Mouse (Mus musculus) heart, postnatal 36 days (tissue): ENCODE data around the gene Ccer2. TPM values are rescaled to one million over a fixed set of nuclear protein-coding genes. Genes with fewer than 3 reads are reported as not detected.

Source experiments
- DNase-seq, 2 experiments: peaks; one replicate each; pipeline ENCODE4 v3.0.0; 2021 to 2022
- intact Hi-C: fragments of 180-260 bp; cut with DNase I; formaldehyde crosslinking; loops from one replicate; pipeline ENCODE4 v1.15.1; 2025
- total RNA-seq, 2 experiments: library from RNA; stranded (reverse); gene quantifications; 2 replicates each; pipeline ENCODE4 v1.2.3; 2021

Ccer2 gene
- not detected for total RNA-seq

DNA sequence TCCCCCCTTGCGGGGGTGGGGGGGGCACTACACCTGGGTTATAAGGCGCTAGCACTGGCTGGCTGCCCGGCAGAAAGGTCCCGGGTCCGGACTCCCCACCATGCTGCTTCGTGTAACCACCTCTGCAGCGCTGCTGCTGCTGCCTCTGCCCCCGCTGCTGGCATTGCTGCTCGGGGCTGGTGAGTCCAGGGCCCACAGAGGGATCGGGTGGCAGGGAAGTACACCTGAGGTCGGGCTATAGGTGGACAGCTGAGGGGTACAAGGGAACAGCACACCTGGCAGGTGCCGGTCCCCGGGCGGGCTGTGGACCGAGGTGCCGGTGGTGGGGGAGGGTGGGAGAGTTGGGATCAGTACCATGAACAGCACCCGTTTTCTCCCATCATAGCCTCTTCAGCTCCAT, at the start of gene Ccer2:
TSS of gene Ccer2 (plus strand) at position 96 of the 400 bp plus-strand sequence.
- DNase-seq, result no peak

DNA sequence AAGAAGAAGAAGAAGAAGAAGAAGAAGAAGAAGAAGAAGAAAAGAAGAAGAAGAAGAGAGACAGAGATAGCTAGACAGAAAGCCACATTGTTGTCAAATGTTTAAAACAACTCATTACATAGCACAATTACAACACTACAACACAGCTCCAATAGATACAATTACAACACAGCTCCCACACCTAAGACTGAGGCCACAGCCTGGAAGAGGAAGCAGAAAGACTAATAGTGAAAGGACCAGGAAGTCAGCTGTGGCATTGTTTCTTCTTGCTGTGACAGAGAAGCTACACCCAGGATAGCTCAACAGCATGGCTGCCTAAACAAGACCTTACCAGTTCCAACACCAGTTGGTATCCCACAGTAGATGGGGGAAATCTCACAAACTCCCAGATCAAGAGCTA, 46.5 kb upstream of the Ccer2 start:
- DNase-seq, result no peak
- intact Hi-C loops, result no loop called here

More for the DNA sequence above, at the start of gene Ccer2:
- intact Hi-C loops, result no loop called here

DNA sequence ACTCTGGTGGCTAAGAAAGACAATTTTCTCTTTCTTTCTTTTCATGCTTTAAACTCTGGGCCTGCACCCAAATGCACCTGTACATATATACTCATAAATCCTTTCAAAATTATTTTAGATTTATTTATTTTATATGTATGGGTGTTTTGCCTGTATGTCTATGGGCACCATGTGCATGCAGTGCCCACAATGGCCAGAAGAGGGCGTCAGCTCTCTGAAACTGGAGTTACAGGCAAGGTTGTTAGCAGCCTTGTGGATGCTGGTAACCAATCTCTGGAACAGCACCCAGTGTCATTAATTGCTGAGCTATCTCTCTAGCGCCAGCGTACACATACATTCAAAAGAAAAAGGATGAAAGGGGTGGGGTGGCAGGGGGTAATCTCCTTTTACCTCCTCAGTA, 45.0 kb upstream of the Ccer2 start:
- no peak for DNase-seq
- intact Hi-C loops, result no loop called here

DNA sequence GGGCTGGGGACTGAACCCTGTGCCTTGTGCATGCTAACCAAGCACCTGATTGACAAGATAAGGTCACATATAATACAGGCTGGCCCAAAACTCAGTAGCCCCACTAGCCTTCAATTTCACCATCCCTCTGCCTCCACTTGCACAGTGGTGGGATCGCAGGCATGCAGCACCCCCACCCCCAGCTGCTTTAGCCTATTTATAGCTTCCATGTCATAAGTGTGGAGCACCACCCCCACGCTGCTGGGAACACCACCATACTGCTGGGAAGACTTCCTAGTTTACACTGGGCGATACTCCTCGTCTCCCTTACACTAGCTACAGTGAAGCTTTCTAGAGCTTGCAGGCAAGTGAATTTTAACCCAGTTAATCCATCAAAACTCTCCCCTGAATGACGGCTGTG, 41.3 kb upstream of the Ccer2 start:
- intact Hi-C loops, result no loop called here
- no peak for DNase-seq

DNA sequence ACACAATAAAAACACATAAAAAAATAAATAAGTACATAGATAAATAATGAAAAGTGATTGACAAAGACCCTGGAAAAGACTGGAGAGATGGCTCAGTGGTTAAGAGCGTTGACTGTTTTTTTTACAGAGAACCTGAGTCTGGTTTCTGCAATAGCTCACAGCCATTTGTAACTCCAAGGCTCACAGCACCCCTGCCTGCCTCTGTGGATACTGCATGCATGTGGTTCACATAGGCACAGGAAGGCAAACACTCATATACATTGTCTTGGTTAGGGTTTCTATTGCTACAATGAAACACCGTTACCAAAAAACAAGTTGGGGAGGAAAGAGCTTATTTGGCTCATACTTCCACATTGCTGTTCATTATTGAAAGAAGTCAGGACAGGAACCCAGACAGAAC, 40.4 kb upstream of the Ccer2 start:
- no peak for DNase-seq
- intact Hi-C loops, result no loop called here

DNA sequence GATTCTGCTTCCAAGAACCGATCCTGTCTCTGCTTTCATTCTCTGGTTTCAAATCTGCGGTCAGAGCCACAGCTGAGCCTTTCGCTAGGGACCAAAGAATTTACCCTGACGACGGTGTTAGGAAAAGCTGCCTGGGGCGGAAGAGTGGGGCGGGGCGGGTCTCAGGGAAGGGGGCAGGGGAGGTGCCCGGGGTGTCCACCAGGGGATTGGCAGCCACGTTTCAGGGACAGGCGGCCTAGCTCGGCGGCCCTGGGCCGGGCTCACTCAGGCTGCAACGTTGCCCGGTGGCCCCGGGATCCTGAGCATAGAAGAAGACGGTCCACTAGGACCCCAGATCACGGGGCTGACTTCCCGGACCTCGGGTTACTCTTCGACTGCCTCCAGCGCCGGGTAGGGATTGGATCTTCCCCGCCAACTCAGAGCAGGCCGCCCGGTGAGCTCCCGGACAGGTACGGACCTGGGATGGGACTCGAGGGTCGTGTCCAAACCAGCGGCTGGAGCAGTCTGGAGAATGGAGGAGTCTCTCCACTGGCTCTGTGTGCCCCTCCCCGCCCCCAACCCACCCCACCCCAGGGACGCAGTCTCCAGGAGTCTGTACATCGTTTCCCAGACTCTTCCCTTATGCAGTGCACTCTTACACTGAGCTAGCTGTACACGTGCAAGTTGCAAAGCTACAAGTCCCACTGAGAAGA, 39.2 kb upstream of the Ccer2 start, which contains the start of gene Fbxo17:
TSS of gene Fbxo17 (plus strand) at position 215 of the 692 bp plus-strand sequence.
- DNase-seq, result peak; percentile 50
- intact Hi-C loops, result no loop called here

DNA sequence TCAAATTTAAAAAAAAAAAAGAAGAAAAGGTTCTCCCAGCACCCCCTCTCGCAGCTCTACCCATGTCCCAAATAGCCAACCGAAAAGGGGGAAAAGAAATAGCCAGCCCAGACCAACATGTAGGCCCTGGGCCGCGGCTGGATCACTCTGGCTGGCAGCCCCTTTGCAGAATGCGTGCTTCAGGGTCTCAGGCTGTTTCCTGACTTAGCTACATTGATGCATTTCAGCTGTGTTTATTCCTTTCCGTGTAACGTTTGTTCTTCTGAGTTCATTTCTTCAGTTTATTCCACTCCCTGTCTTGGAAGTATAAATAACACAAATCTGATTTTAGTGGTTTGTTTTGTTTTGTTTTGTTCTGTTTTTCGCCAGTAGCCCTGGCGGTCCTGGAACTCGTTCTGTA, 38.2 kb upstream of the Ccer2 start:
- intact Hi-C loops, result no loop called here
- no peak for DNase-seq

DNA sequence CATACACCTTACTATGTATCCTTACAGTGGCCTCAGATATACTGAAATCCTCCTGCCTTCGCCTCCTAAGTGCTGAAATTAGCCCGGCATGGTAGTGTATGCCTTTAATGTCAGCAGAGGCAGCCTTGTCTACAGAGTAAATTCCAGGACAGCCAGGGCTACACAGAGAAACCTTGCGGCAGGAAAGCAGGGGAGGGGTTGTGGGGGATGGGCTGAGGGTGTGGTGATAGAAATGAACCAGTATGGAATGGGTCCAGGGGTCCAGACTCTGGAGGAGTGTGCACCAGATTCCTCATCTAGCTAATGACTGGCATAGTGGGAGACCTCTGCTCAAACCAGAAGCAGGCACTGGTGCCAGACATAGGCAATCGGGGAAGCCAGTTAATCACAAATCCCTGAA, 36.8 kb upstream of the Ccer2 start:
- no peak for DNase-seq
- intact Hi-C loops, result no loop called here

DNA sequence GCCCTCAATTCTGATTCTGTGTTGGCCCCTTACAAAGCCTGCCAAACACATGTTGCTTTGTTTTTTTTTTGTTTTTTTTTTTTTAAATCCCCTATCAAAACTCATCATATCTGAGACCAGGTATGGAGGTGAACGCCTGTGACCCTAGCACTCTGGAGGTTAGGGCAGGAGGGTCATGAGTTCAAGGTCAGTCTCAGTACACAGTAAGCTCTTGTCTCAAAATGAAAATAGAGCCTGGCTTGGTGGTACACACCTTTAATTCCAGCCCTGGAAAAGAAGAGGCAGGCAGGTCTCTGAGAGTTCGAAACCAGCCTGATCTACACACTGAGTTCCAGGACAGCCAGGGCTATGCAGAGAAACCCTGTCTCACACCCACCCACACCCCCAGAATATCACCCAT, 36.3 kb upstream of the Ccer2 start:
- DNase-seq, result no peak
- intact Hi-C loops, result loop anchor here (10.0 kb wide), 1 partner anchor 115 kb away; no protein-coding TSS in a partner anchor

DNA sequence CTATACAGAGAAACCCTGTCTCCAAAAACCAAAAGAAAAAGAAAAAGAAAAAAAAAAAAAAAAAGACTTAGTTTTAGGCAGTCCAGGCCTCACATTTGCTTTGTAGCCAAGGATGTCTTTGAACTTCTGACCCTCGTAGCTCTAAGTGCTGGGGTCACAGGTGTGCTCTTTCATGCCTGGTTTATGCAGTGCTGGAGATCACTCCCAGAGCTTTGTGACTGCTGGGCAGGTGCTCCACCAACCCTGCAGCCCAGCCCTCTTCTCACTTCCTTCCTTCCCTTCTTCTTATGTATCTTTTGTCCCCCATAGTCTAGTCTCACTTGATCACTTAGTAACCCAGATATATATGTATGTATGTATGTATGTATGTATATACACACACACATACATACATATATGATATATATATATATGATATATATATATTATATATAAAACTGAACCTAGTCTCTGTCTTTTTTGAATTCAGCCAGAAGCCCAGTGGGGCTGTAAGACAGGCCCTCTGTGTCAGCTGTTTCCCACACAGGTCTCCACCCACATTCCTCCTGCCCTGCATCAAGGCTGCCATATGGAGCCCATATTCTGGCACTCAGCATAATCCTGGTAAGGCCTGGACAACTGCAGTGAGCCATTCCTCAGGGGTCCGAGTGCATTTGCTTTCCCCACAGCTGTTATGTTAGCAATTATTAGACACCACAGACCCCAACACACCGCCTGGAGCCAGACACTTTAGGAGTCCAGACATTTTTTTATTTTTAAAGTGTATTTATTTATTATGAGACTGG, 35.0 kb upstream of the Ccer2 start:
- intact Hi-C loops, result loop anchor here (10.0 kb wide), 1 partner anchor 116 kb away; no protein-coding TSS in a partner anchor
- DNase-seq, result no peak

DNA sequence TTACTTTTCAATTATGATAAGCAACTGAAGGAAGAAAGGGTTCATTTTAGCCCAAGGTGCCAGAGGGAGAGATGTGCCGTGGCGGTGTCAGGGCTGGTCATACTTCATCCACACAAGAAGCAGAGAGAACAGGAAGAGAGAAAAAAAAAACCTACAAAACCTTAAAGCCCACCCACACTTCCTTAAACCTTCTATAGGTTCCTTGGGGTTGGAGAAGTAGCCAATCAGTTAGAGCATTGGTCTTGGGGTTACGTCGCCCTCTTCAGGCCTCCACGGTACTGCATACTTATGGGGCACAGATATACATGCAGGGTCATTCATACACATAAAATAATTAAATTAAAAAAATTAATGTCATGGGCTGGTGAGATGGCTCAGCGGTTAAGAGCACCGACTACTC, 33.9 kb upstream of the Ccer2 start:
- DNase-seq, result no peak
- intact Hi-C loops, result loop anchor here (10.0 kb wide), 1 partner anchor 117 kb away; no protein-coding TSS in a partner anchor

DNA sequence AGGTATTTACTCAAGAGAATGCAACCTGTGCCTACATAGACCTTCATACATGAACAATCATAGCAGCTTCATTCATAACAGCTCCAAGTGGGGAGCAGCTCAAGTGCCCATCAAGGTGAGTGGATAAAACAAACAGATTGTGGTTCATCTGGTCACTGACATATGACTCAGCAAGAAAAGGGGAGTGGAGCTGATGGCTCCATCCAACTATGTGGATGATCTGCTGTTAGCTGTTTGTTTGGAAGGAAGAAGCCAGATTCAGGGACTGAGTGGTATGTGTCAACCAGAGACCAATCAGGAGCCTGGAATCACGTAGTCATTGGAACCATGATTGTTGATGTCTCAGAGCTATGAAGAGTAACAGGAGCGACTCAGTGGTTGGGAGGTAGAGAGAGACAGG, 31.4 kb upstream of the Ccer2 start:
- no peak for DNase-seq
- intact Hi-C loops, result loop anchor here (5.0 to 10.0 kb wide), 4 partner anchors 47 to 277 kb away; no protein-coding TSS in a partner anchor

DNA sequence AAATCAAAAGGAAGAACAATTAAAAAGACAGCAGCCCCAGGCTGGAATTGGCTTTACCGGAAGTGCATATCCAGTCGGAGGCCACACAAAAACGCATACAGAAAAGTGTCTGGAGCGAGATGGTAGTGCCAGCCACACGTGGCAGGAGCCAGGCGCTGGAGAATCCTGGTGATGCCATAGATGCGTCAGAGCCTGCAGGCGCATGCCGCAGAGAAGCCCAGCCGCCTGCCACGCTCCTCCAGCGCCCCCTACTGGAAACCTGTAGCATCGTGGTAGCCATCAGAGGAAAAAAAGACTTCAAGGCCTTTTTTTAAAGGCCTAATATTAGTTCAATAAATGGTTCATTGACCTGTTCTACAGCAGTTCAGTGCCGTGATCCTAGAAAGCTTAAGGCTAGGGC, 29.4 kb upstream of the Ccer2 start:
- DNase-seq, result peak; percentile 57 to 65
- intact Hi-C loops, result loop anchor here (5.0 to 10.0 kb wide), 4 partner anchors 49 to 279 kb away; no protein-coding TSS in a partner anchor

DNA sequence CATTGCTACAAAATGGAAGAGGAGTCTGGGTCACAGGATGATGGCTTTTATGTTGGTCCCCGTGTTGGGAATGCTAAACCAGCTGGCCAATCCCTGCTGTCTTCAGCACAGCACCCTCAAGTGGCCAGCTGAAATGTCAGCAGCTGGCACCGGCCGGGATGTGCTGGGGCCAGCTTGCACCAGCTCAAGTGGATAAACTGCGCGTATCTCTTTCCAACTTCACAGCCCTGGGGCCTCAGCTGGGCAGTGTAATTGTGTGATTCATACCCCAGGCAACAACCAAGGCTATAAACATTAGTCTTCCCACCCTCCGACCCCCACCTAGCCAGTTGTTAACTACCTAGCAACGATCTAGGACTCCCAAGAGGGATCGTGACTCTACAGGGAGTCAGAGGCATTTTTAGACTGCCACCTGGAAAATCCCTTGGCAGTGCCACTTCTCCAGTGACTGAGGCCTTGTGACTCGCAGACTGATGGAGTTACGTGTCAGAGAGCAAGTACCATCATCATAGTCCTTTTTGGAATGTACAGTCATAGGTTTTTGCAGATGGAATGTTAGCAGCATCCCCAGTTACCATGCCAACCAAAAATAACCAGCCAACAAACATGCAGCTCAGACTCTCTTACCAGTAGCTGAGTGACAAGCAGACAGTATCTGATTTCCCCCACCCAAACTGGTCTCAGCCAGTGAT, 28.2 kb upstream of the Ccer2 start:
- intact Hi-C loops, result loop anchor here (5.0 to 10.0 kb wide), 4 partner anchors 50 to 280 kb away; no protein-coding TSS in a partner anchor

DNA sequence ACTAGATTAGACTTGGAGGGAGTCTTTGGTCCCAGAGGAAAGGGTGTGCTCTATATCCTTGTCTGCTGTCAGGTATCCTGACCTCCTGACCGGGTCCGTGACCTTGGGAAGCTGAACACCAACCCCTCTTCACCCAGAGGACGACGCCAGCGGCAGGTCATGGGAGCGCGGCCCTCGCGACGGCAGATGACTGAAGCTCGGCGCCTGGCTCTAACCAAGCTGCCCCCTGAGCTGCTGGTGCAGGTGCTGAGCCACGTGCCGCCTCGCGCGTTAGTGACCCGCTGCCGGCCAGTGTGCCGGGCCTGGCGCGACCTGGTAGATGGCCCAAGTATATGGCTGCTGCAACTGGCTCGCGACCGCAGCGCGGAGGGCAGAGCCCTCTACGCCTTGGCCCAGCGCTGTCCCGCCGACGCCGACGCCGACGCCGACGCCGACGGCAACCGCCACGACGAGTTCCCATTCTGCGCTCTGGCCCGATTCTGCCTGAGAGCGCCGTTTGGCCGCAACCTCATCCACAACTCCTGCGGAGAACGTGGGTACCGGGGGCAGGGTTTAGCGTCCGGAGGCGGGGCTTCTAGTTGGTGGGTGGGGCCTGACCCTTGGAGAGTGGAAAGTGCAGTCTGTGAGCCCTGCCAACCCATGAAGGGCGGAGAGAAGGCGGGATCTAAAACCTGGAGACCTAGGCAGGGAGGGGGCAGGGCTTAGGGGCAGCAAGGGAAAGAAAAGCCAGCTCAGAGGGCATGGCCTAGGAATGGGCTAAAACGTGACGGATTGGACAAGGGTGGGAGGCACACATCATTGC, 23.4 kb upstream of the Ccer2 start:
- intact Hi-C loops, result no loop called here
- peak; percentile 63 to 70 for DNase-seq

More for the DNA sequence above, 28.2 kb upstream of the Ccer2 start:
- DNase-seq, result no peak

DNA sequence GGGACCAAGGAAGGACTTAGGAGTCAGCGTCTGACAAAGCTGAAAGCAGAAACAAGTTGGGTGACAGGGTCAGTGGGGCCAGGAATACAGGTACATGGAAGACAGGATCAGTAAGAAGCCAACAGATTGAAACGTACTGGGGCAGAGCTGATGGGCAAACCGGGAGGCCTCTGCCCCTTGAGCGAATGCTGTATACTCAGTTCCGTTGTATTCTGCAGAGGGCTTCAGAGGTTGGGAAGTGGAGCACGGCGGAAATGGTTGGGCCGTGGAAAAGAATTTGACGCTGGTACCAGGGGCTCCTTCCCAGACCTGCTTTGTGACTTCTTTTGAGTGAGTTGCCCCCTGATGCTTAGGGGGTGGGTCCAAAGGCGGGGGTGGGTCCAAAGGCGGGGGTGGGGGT, 22.8 kb upstream of the Ccer2 start:
- no peak for DNase-seq
- intact Hi-C loops, result no loop called here

DNA sequence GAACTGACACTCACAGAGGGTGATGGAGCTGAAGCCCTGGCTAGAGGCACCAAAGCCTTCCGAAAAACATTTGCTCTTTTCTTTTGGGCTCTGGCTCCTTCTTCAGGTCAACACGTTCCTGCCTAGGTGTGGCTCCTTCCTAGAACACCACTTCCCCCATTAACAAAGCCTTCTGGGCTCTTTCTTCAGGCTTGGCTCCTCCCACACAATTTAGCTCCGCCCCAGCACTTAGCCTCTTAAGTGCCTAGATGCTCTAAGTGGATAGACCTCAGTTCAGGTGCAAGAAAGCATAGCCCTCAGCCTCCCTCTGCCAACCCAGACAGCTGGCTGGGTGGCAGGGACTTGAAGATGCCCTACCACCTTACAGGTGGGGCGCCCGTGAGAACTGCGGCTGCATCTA, 20.3 kb upstream of the Ccer2 start:
- intact Hi-C loops, result no loop called here
- no peak for DNase-seq

DNA sequence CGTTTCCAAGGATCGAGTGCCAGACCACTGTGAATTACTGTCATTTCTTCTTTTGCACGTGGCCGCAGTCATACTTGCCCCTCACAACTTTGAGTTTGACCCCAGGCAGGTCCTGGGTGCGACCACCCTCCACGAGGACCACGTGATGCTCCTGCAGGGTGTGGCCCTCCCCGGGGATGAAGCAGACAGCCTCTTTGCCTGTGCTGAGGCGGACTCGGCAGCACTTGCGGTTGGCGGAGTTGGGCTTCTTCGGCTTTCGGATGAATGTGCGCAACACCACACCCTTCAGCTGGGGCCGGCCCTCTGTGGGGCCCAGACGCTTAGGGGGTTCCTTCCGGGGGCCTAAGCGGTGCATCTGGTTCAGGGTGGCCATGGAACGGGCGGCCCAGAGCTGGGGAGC, 16.1 kb upstream of the Ccer2 start:
- DNase-seq, result no peak
- intact Hi-C loops, result loop anchor here (10.0 kb wide), 1 partner anchor 565 kb away; the partner anchor contains the start of gene Dpf1

DNA sequence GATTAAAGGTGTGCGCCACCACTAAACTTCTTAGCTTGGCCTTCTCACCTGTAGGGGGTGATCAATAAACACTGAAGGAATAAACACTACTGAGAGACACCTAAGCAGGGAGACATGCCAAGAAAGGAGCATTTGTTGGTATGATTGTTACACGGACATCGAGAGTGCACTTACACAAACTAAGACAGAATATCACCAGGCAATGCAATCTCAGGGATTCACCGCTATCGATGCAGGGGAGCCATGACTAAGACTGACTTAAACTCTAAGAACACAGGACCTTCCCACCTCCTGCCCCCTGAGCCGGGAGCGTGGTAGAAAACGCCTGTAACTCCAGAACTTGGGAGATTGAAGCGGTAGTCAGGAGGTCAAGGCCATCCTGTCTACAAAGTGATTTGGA, 15.0 kb upstream of the Ccer2 start:
- DNase-seq, result no peak

DNA sequence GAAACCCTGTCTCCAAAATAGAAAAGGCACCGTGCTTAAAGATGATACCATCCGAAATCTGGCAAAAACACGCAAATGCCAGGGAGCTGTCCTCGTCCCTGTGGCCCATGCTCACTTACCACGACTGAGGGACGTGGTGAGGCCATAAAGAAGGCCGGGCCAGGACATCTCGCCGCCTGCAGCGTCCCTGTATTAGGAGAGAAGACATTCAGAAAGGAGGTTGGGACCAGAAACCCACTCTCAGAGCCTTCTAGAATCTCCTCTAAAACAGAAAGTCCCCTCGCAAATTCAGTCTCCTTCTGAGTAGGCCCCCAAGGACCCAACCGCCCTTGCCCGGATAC, 14.6 kb upstream of the Ccer2 start:
- intact Hi-C loops, result loop anchor here (10.0 kb wide), 1 partner anchor 563 kb away; the partner anchor contains the start of gene Dpf1
- DNase-seq, result no peak

More for the DNA sequence above, 15.0 kb upstream of the Ccer2 start:
- intact Hi-C loops, result loop anchor here (10.0 kb wide), 1 partner anchor 564 kb away; the partner anchor contains the start of gene Dpf1
